Mouse (Mus musculus) embryo, embryonic 11.5 days (tissue): ENCODE measurements around the gene Frem3.

Source experiments
- DNase-seq: peaks from one replicate; pipeline ENCODE4 v3.0.0-alpha.2; 2012; ENCODE audit warnings: low read depth, low spot score

Frem3 gene

GRCm38 (mm10) chr8:80610549-80611440 is at the start of gene Frem3:
Frem3 (plus strand) TSS chr8:80611080.
- peak; percentile 7 for DNase-seq

GRCm38 (mm10) chr8:80564205-80564839 is 46.6 kb upstream of the Frem3 start:
- DNase-seq: no peak

- DNase-seq: no peak
Observed at GRCm38 (mm10) chr8:80567471-80567870, 43.4 kb upstream of the Frem3 start.

- DNase-seq: no peak
Observed at GRCm38 (mm10) chr8:80568243-80568995, 42.5 kb upstream of the Frem3 start.

GRCm38 (mm10) chr8:80572417-80573061 is 38.3 kb upstream of the Frem3 start:
- no peak for DNase-seq

- no peak for DNase-seq
Observed at GRCm38 (mm10) chr8:80577126-80577525, 33.8 kb upstream of the Frem3 start.

- DNase-seq: no peak
Observed at GRCm38 (mm10) chr8:80579038-80579437, 31.8 kb upstream of the Frem3 start.

- no peak for DNase-seq
Observed at GRCm38 (mm10) chr8:80592626-80593025, 18.3 kb upstream of the Frem3 start.

- no peak for DNase-seq
Observed at GRCm38 (mm10) chr8:80600600-80601170, 10.2 kb upstream of the Frem3 start.

- no peak for DNase-seq
Observed at GRCm38 (mm10) chr8:80601886-80602285, 9.0 kb upstream of the Frem3 start.

- DNase-seq: no peak
Observed at GRCm38 (mm10) chr8:80607082-80607481, 3.8 kb upstream of the Frem3 start.

- no peak for DNase-seq
Observed at GRCm38 (mm10) chr8:80611441-80611751, 516 bp downstream of the Frem3 start.

GRCm38 (mm10) chr8:80619787-80620186 is 8.9 kb downstream of the Frem3 start:
- DNase-seq: no peak

- no peak for DNase-seq
Observed at GRCm38 (mm10) chr8:80647394-80647793, 36.5 kb downstream of the Frem3 start.

GRCm38 (mm10) chr8:80657639-80658038 is 46.8 kb downstream of the Frem3 start:
- DNase-seq: no peak

GRCm38 (mm10) chr8:80661055-80661454 is 50.2 kb downstream of the Frem3 start:
- no peak for DNase-seq

GRCm38 (mm10) chr8:80663476-80663875 is 52.6 kb downstream of the Frem3 start:
- DNase-seq: no peak

GRCm38 (mm10) chr8:80669277-80669901 is 58.5 kb downstream of the Frem3 start:
- no peak for DNase-seq

GRCm38 (mm10) chr8:80682594-80682993 is 71.7 kb downstream of the Frem3 start:
- DNase-seq: no peak

- no peak for DNase-seq
Observed at GRCm38 (mm10) chr8:80683756-80684335, 73.0 kb downstream of the Frem3 start.

GRCm38 (mm10) chr8:80688141-80688540 is 77.3 kb downstream of the Frem3 start:
- DNase-seq: peak; percentile 34
